Mouse (Mus musculus): ENCODE data around the gene Cpa5. TPM values are rescaled to one million over a fixed set of nuclear protein-coding genes. Genes with fewer than 3 reads are reported as not detected.

Gene Cpa5
- polyA plus RNA-seq, 2 experiments, result 0.87 to 0.99 TPM

- DNase-seq (ENCODE audit: low spot score) (no peak), ATAC-seq (ENCODE audit: low FRiP score, low read depth) (no peak)
- Histone ChIP-seq H3K27ac (replicated peaks; ENCODE audit: low read depth, low read length) (peak overlapping the region; percentile 95), H3K36me3 (ENCODE audit: control insufficient read depth, insufficient read depth, low read length) (peaks cover 15% of the 10 kb centered on the region; the same call in 1 of the 2 replicates), H3K4me3 (replicated peaks; ENCODE audit: low read length) (no peak overlapping the region), H3K4me1 (ENCODE audit: control insufficient read depth, insufficient read depth, low read length) (peaks cover 65% of the 10 kb centered on the region), H3K9ac (ENCODE audit: low read depth, low read length, severe bottlenecking) (peak overlapping the region; percentile 32; the same call in 1 of the 2 replicates), H3K27me3 (ENCODE audit: control insufficient read depth, insufficient read depth, low read length) (no peaks in the 10 kb centered on the region), H3K4me2 (replicated peaks; ENCODE audit: low read depth, low read length, severe bottlenecking) (no peak overlapping the region; the same call in 1 of the 2 replicates), H3K9me3 (ENCODE audit: control insufficient read depth, low read length) (no peaks in the 10 kb centered on the region)
- TF ChIP-seq POLR2A (IDR thresholded peaks at IDR 0.05; ENCODE audit: borderline replicate concordance, extremely low read depth, insufficient read depth, insufficient read length), result no peak
- 29% methylated on average over 6 of the region's 6 CpGs for WGBS
Observed at GRCm38 (mm10) chr6:30654402-30654859, 43.6 kb downstream of the Cpa5 start.

GRCm38 (mm10) chr6:30654932-30655331, 44.1 kb downstream of the Cpa5 start:
- no peak for TF ChIP-seq POLR2A (IDR thresholded peaks at IDR 0.05; ENCODE audit: borderline replicate concordance, extremely low read depth, insufficient read depth, insufficient read length)
- Histone ChIP-seq H3K27ac (replicated peaks; ENCODE audit: low read depth, low read length) (peak overlapping the region; percentile 95), H3K36me3 (ENCODE audit: control insufficient read depth, insufficient read depth, low read length) (peaks cover 15% of the 10 kb centered on the region; the same call in 1 of the 2 replicates), H3K4me2 (replicated peaks; ENCODE audit: low read depth, low read length, severe bottlenecking) (no peak overlapping the region), H3K27me3 (ENCODE audit: control insufficient read depth, insufficient read depth, low read length) (no peaks in the 10 kb centered on the region), H3K4me3 (replicated peaks; ENCODE audit: low read length) (no peak overlapping the region), H3K4me1 (ENCODE audit: control insufficient read depth, insufficient read depth, low read length) (peaks cover 61% of the 10 kb centered on the region), H3K9me3 (ENCODE audit: control insufficient read depth, low read length) (no peaks in the 10 kb centered on the region), H3K9ac (ENCODE audit: low read depth, low read length, severe bottlenecking) (peak overlapping the region; percentile 32; the same call in 1 of the 2 replicates)
- WGBS, result 65% methylated on average over 3 of the region's 3 CpGs
- DNase-seq (ENCODE audit: low spot score), result no peak
- no peak for ATAC-seq (ENCODE audit: low FRiP score, low read depth)

DNA sequence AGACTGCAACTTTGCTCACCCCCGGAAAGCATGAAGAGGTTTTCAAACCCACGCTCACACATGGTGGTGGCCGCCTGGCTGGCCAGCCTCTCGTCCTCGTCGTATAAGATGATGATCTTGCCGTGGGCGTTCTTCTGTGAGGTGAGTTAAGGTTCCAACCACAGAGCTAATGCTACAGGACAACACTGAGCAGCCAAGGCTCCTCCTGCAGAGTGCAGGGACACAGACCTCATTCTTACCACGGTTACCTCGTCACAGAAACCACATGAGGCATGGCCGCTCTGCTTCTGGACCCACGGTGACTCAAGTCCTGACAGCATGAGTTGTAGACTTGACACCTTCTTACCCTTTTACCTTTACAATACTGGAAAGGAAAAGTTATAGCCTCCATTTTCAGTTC, 46.5 kb downstream of the Cpa5 start:
- 91% methylated on average over 12 of the region's 12 CpGs for WGBS
- Histone ChIP-seq H3K4me1 (ENCODE audit: control insufficient read depth, insufficient read depth, low read length) (peaks cover 55% of the 10 kb centered on the region), H3K9ac (ENCODE audit: low read depth, low read length, severe bottlenecking) (no peak overlapping the region; the same call in 1 of the 2 replicates), H3K27me3 (ENCODE audit: control insufficient read depth, insufficient read depth, low read length) (no peaks in the 10 kb centered on the region), H3K4me2 (replicated peaks; ENCODE audit: low read depth, low read length, severe bottlenecking) (no peak overlapping the region), H3K27ac (replicated peaks; ENCODE audit: low read depth, low read length) (peak overlapping the region; percentile 59), H3K4me3 (replicated peaks; ENCODE audit: low read length) (no peak overlapping the region), H3K36me3 (ENCODE audit: control insufficient read depth, insufficient read depth, low read length) (peaks cover 15% of the 10 kb centered on the region; the same call in 1 of the 2 replicates), H3K9me3 (ENCODE audit: control insufficient read depth, low read length) (no peaks in the 10 kb centered on the region)
- no peak for TF ChIP-seq POLR2A (IDR thresholded peaks at IDR 0.05; ENCODE audit: borderline replicate concordance, extremely low read depth, insufficient read depth, insufficient read length)
- ATAC-seq (ENCODE audit: low FRiP score, low read depth), result no peak
- no peak for DNase-seq (ENCODE audit: low spot score)

- DNase-seq (ENCODE audit: low spot score) (no peak), ATAC-seq (ENCODE audit: low FRiP score, low read depth) (no peak)
- Histone ChIP-seq H3K4me2 (replicated peaks; ENCODE audit: low read depth, low read length, severe bottlenecking) (no peak overlapping the region), H3K36me3 (ENCODE audit: control insufficient read depth, insufficient read depth, low read length) (peaks cover 15% of the 10 kb centered on the region; the same call in 1 of the 2 replicates), H3K9ac (ENCODE audit: low read depth, low read length, severe bottlenecking) (no peak overlapping the region), H3K4me1 (ENCODE audit: control insufficient read depth, insufficient read depth, low read length) (peaks cover 41% of the 10 kb centered on the region), H3K27me3 (ENCODE audit: control insufficient read depth, insufficient read depth, low read length) (no peaks in the 10 kb centered on the region), H3K27ac (replicated peaks; ENCODE audit: low read depth, low read length) (no peak overlapping the region), H3K9me3 (ENCODE audit: control insufficient read depth, low read length) (no peaks in the 10 kb centered on the region), H3K4me3 (replicated peaks; ENCODE audit: low read length) (no peak overlapping the region)
- WGBS, result 76% methylated on average over 9 of the region's 9 CpGs
- no peak for TF ChIP-seq POLR2A (IDR thresholded peaks at IDR 0.05; ENCODE audit: borderline replicate concordance, extremely low read depth, insufficient read depth, insufficient read length)
Observed at GRCm38 (mm10) chr6:30658619-30659018, 47.8 kb downstream of the Cpa5 start.

DNA sequence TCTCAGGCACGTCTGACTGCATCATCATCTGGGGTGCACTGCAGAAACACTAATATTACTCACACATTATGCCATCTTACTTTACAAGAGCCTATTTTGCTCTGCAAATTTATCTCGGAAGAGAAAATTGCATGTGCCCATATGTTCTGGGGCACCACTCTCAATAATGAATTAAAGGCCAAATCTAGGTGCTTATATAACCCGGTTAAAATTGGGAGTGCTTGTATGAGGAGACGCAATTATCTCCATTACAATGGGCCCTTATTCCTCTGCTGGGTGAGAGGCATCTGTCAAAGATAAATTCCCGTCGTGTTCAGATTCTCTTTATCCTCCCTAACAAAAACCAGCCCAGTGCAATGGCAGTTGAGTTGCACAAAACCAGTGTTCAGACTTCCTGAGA, 54.0 kb downstream of the Cpa5 start:
- peaks cover 46% of the 10 kb centered on the region for H3K4me1 ChIP-seq (ENCODE audit: control insufficient read depth, insufficient read depth, low read length)
- 53% methylated on average over 6 of the region's 6 CpGs for WGBS
- ATAC-seq (ENCODE audit: low FRiP score, low read depth), result no peak

More for the DNA sequence above, 54.0 kb downstream of the Cpa5 start:
- peak overlapping the region; percentile 30 for H3K27ac ChIP-seq (replicated peaks; ENCODE audit: low read depth, low read length)
- H3K4me2 ChIP-seq (replicated peaks; ENCODE audit: low read depth, low read length, severe bottlenecking), result no peak overlapping the region
- H3K36me3 ChIP-seq (ENCODE audit: control insufficient read depth, insufficient read depth, low read length), result no peaks in the 10 kb centered on the region; the same call in 1 of the 2 replicates
- no peak for TF ChIP-seq POLR2A (IDR thresholded peaks at IDR 0.05; ENCODE audit: borderline replicate concordance, extremely low read depth, insufficient read depth, insufficient read length)
- no peak overlapping the region for H3K9ac ChIP-seq (ENCODE audit: low read depth, low read length, severe bottlenecking)
- H3K9me3 ChIP-seq (ENCODE audit: control insufficient read depth, low read length), result no peaks in the 10 kb centered on the region
- no peaks in the 10 kb centered on the region for H3K27me3 ChIP-seq (ENCODE audit: control insufficient read depth, insufficient read depth, low read length)
- no peak overlapping the region for H3K4me3 ChIP-seq (replicated peaks; ENCODE audit: low read length)
- no peak for DNase-seq (ENCODE audit: low spot score)
